Mouse (Mus musculus) B cell, adult 62 days (primary cell): ENCODE measurements around the gene Proca1. TPM values are rescaled to one million over a fixed set of nuclear protein-coding genes. Genes with fewer than 3 reads are reported as not detected.

Experiments
- total RNA-seq: library from RNA; stranded (reverse); gene quantifications from 4 replicates; pipeline ENCODE4 v1.2.4, GENCODE M21; 2023

Proca1 gene
- total RNA-seq = 0.63 TPM in 1 of 4 replicates, not detected in the others

DNA sequence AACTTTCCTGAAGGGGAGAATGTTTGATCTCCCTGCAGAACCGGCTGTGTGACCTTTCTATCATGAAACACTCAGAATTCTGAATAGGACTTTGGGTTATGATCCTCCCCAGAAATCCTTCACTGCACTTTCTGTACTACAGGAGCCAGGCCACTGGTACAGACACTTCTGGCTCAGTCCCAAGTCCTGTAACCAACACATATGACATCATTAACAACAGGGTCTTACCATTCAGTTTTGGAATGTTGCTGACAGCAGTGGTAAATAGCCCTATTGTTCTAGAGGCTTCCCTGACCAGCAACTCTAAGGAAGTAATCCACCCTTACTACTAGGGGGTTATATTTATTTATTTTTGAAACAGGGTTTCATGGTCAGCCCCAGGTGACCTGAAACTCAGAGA is at the start of gene Proca1:
Gene Proca1 (plus strand): TSS at position 280 of the 400 bp plus-strand sequence.

GRCm38 (mm10) chr11:78164924-78165760 is 28.1 kb upstream of the Proca1 start, which contains the start of gene Traf4:
Gene Traf4, minus strand, starts transcription at chr11:78165589.

DNA sequence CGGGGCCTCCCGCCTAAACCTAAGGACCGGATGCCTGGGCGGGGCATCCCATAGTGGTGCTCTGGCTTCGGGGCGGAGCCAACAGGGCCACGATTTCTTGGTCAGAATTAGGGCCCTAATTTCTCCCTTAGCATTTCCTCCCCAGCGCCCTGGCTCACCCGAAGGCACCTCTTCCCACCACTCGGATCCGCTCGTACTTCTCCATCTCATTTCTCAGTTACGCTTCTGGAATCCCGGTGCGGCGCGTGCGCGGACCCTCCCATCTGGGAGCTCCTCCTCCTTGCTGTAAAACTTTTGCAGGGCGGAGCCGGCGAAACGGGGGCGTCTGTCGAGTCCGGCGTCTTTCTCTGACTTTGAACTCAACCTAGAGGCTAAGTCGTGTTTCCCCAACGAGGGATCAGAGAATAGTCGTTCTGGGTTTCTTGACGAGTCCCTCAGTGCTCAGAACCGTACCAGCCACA is 16.8 kb upstream of the Proca1 start, which contains the start of the genes Nek8 and Tlcd1:
Gene Nek8 (minus strand): TSS at position 274 of the 461 bp plus-strand sequence.
Gene Tlcd1 (plus strand): TSS at position 310 of the 461 bp plus-strand sequence.

DNA sequence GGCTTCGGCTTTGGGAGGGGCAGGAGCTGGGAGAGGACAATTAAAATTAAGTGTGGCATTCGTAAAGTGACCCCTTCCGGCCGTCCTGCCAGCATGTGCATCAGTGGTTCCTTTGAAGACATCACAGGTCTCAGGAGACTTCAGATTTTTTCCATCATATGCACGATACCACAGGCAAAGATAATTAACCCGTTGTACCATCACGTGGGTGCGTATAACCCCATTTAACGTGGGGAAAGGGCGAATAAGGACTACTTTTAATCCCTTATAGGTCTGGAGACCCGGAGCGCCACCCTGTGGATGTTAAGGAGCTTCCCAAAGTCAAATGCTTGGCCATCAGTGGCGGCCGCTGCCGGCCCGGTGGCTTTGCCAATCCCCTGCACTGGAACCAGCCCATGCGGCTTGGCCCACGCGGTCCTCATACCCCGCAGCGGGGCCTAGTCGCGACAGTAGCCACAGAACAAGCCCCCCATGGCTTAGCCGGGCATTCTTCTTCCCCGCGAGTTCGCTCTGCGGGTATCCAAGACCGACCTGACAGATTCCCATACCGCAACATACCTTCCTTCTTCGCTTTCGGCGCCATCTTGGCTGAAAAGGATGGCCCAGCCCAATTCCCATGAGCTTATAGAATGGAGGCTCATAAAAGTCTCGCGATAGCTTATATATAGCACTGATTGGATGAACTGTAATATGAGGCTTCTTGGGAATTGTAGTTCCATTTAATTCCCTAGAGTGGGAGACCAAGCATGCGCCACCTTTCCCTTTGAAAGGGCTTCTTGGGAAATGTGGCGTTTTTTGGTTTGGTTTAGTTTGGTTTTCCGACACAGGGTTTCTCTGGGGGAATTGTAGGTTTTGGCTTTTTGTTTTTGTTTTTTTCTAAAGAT is 10.0 kb upstream of the Proca1 start, which contains the start of gene Rpl23a:
Gene Rpl23a (minus strand): TSS at position 624 of the 884 bp plus-strand sequence.

DNA sequence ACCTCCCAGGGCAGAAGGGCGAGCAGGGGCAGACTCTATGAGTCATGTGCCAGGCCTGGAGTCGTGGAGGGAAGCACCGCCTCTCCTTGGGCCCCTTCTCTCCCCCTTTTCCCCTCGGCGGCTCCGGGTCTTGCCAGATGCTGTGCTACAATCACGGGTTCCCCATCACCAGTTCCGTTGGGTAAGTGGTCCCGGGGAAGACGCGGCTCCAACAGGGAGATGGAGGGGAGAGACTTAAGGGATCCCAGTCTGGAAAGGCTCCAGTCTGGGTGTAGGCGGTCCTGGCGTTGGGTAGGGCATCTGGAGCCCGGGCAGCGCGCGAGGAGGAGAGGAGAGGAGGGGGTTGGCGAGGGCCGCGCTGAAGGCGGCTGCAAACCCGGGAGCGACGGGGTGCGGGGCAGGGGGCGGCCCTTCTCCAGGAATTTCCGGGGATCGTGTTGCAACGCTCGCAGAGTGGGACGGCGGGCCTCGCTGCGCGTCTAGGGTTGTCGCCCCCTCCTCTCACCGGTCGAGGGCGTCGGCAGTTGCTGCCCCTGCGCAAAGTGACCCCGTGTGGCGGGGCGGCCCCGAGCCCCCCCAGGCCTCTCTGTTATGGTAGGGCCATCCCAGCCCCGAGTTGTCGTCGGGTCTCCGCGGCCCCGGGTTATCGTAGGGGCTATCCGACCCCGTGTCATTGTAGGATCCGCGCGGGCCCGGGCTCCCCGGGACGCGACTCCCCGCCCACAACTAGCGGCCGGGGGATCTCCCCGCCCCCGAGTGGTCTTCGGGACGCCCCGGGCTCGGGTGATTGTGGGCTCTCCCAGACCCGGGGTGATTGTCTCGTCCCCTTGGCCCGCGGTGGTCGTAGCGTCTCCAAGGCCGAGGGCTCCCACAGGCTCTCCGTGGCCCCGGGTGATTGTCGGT is 4.6 kb upstream of the Proca1 start, which contains the start of gene Rab34:
Gene Rab34 (plus strand): TSS at position 100 of the 903 bp plus-strand sequence.

GRCm38 (mm10) chr11:78245627-78246317 is 52.6 kb downstream of the Proca1 start, which contains the start of the genes Sdf2 and Supt6:
Gene Sdf2, plus strand, starts transcription at chr11:78245746.
Gene Supt6, minus strand, starts transcription at chr11:78245987.

Other genes starting within 250 kb of the Proca1 start
- 162 to 186 TPM (median 167 TPM) in 4 replicates for gene Phf12, start 210.6 kb upstream of the Proca1 start, total RNA-seq
- 0.63 to 0.98 TPM (median 0.91 TPM) in 4 replicates for gene Dhrs13, start 161.1 kb upstream of the Proca1 start, total RNA-seq
- gene Flot2, start 155.5 kb upstream of the Proca1 start, total RNA-seq = 11.9 to 17.5 TPM (median 14.8 TPM) in 4 replicates
- 23.7 to 25.0 TPM (median 24.0 TPM) in 4 replicates for gene Eral1, start 113.0 kb upstream of the Proca1 start, total RNA-seq
- 15.7 to 20.1 TPM (median 16.6 TPM) in 4 replicates for gene Fam222b, start 98.7 kb upstream of the Proca1 start, total RNA-seq
- gene Traf4, start 27.8 kb upstream of the Proca1 start, total RNA-seq = 50.8 to 67.2 TPM (median 56.4 TPM) in 4 replicates
- gene Nek8, start 16.7 kb upstream of the Proca1 start, total RNA-seq = 16.5 to 22.9 TPM (median 19.9 TPM) in 4 replicates
- 2.1 to 5.5 TPM (median 4.1 TPM) in 4 replicates for gene Tlcd1, start 16.7 kb upstream of the Proca1 start, total RNA-seq
- 2,528 to 2,656 TPM (median 2,571 TPM) in 4 replicates for gene Rpl23a, start 9.8 kb upstream of the Proca1 start, total RNA-seq
- gene Rab34, start 5.0 kb upstream of the Proca1 start, total RNA-seq = 0.81 to 1.8 TPM (median 1.6 TPM) in 3 of 4 replicates, not detected in the other
- 54.3 to 61.5 TPM (median 58.9 TPM) in 4 replicates for gene Sdf2, start 52.4 kb downstream of the Proca1 start, total RNA-seq
- gene Supt6, start 52.6 kb downstream of the Proca1 start, total RNA-seq = 74.7 to 76.9 TPM (median 76.1 TPM) in 4 replicates
- 115 to 122 TPM (median 118 TPM) in 4 replicates for gene 2610507B11Rik, start 68.4 kb downstream of the Proca1 start, total RNA-seq
- gene BC030499, start 97.4 kb downstream of the Proca1 start, total RNA-seq = 1.2 to 3.9 TPM (median 2.8 TPM) in 4 replicates
- 2.2 to 7.1 TPM (median 5.1 TPM) in 4 replicates for gene Spag5, start 108.1 kb downstream of the Proca1 start, total RNA-seq
- 29.4 to 37.0 TPM (median 32.5 TPM) in 4 replicates for gene Aldoc, start 129.6 kb downstream of the Proca1 start, total RNA-seq
- 53.5 to 55.3 TPM (median 54.2 TPM) in 4 replicates for gene Pigs, start 135.0 kb downstream of the Proca1 start, total RNA-seq
- gene Unc119, start 150.1 kb downstream of the Proca1 start, total RNA-seq = 50.8 to 68.8 TPM (median 61.6 TPM) in 4 replicates
- gene Foxn1, start 193.2 kb downstream of the Proca1 start, total RNA-seq = not detected in 4 replicates
- gene Slc13a2, start 228.8 kb downstream of the Proca1 start, total RNA-seq = not detected in 4 replicates